Mouse (Mus musculus) stomach, embryonic 15.5 days (tissue): Measurements from ENCODE around the gene Tcte2. TPM values are rescaled to one million over a fixed set of nuclear protein-coding genes. Genes with fewer than 3 reads are reported as not detected.

ENCODE experiments used
- ATAC-seq: fragments of 200-750 bp; cut with Nextera tagmentation; 2 replicates; pipeline ENCODE4 v1.8.0; 2017; ENCODE audit warnings: low read depth, moderate number of reproducible peaks, moderate TSS enrichment; ENCODE audit not compliant: insufficient read depth, low FRiP score
- H3K27ac ChIP-seq: fragments of 300-500 bp; sonication (generic); 2 replicates; pipeline ENCODE4 v1.5.1; 2015; ENCODE audit warnings: mild to moderate bottlenecking, inconsistent platforms
- H3K27me3 ChIP-seq: fragments of 300-500 bp; sonication (generic); replicated peaks from 2 replicates; pipeline ENCODE4 v1.6.1; 2015; ENCODE audit warnings: inconsistent platforms
- H3K36me3 ChIP-seq: fragments of 300-500 bp; sonication (generic); 2 replicates; pipeline ENCODE4 v1.6.1; 2015; ENCODE audit warnings: inconsistent platforms
- H3K4me1 ChIP-seq: fragments of 300-500 bp; sonication (generic); 2 replicates; pipeline ENCODE4 v1.6.1; 2015; ENCODE audit warnings: inconsistent platforms
- H3K4me2 ChIP-seq: fragments of 300-500 bp; sonication (generic); 2 replicates; pipeline ENCODE4 v1.6.1; 2015; ENCODE audit warnings: mild to moderate bottlenecking, inconsistent platforms
- H3K4me3 ChIP-seq: fragments of 300-500 bp; sonication (generic); replicated peaks from 2 replicates; pipeline ENCODE4 v1.5.1; 2015; ENCODE audit warnings: inconsistent platforms
- H3K9ac ChIP-seq: fragments of 300-500 bp; sonication (generic); 2 replicates; pipeline ENCODE4 v1.6.1; 2015; ENCODE audit warnings: inconsistent platforms
- H3K9me3 ChIP-seq: fragments of 300-500 bp; sonication (generic); 2 replicates; pipeline ENCODE4 v1.6.1; 2016; ENCODE audit warnings: inconsistent platforms
- WGBS: fragments of 180-500 bp; shearing (Covaris S2); methylation state at CpG from one replicate; pipeline ENCODE4 v1.1.7; 2015; 5-methylcytosine and 5-hydroxymethylcytosine counted together
- polyA plus RNA-seq: library from polyadenylated mRNA; unstranded; fragments of >200 nt; fragmentation: Nextera tagmentation; extraction: Ambion mirVana; gene quantifications from 2 replicates; pipeline ENCODE4 v1.2.1, GENCODE M21; 2015

Tcte2 gene
- polyA plus RNA-seq, 1 experiment from 2014 or later: 7.4 TPM

GRCm38 (mm10) chr17:13733971-13734370 lies 27.7 kb downstream of the Tcte2 start:
- peak overlapping the region; percentile 16; the same call in 1 of the 2 replicates for H3K27ac ChIP-seq
- 79% methylated on average over 5 of the region's 5 CpGs for WGBS
- ATAC-seq: no peak

GRCm38 (mm10) chr17:13732685-13733084 lies 28.9 kb downstream of the Tcte2 start:
- no peak overlapping the region for H3K9ac ChIP-seq
- no peaks in the 10 kb centered on the region for H3K9me3 ChIP-seq
- no peak overlapping the region for H3K4me2 ChIP-seq
- no peaks in the 10 kb centered on the region for H3K36me3 ChIP-seq
- no peak overlapping the region for H3K4me3 ChIP-seq
- peaks cover 6% of the 10 kb centered on the region; the same call in 1 of the 2 replicates for H3K4me1 ChIP-seq
- H3K27me3 ChIP-seq: no peaks in the 10 kb centered on the region
- peak; percentile 61; the same call in 1 of the 2 replicates for ATAC-seq
- peak overlapping the region; percentile 64 for H3K27ac ChIP-seq
- 40% methylated on average over 8 of the region's 8 CpGs for WGBS

More at GRCm38 (mm10) chr17:13733971-13734370, 27.7 kb downstream of the Tcte2 start:
- Histone ChIP-seq H3K4me3 (no peak overlapping the region), H3K9me3 (no peaks in the 10 kb centered on the region), H3K4me2 (no peak overlapping the region), H3K9ac (no peak overlapping the region), H3K27me3 (no peaks in the 10 kb centered on the region), H3K4me1 (peaks cover 6% of the 10 kb centered on the region; the same call in 1 of the 2 replicates), H3K36me3 (no peaks in the 10 kb centered on the region)

GRCm38 (mm10) chr17:13731727-13732112 lies 29.9 kb downstream of the Tcte2 start:
- H3K27ac ChIP-seq: no peak overlapping the region
- H3K9ac ChIP-seq: no peak overlapping the region
- no peak overlapping the region for H3K4me2 ChIP-seq
- H3K36me3 ChIP-seq: no peaks in the 10 kb centered on the region
- ATAC-seq: no peak
- no peak overlapping the region for H3K4me3 ChIP-seq
- H3K4me1 ChIP-seq: 0 out of 2 replicates have a peak, but pooled peaks cover 3% of the 10 kb centered on the region
- H3K27me3 ChIP-seq: no peaks in the 10 kb centered on the region
- WGBS: 52% methylated on average over 4 of the region's 4 CpGs
- H3K9me3 ChIP-seq: no peaks in the 10 kb centered on the region

GRCm38 (mm10) chr17:13730980-13731726 lies 30.5 kb downstream of the Tcte2 start:
- H3K9me3 ChIP-seq: no peaks in the 10 kb centered on the region
- 87% methylated on average over 6 of the region's 6 CpGs for WGBS
- no peak for ATAC-seq
- no peaks in the 10 kb centered on the region for H3K36me3 ChIP-seq
- H3K9ac ChIP-seq: no peak overlapping the region
- no peak overlapping the region for H3K27ac ChIP-seq
- no peak overlapping the region for H3K4me3 ChIP-seq
- H3K27me3 ChIP-seq: no peaks in the 10 kb centered on the region
- H3K4me2 ChIP-seq: no peak overlapping the region
- H3K4me1 ChIP-seq: 0 out of 2 replicates have a peak, but pooled peaks cover 3% of the 10 kb centered on the region

GRCm38 (mm10) chr17:13726832-13727355 lies 34.7 kb downstream of the Tcte2 start:
- H3K9ac ChIP-seq: no peak overlapping the region
- H3K4me1 ChIP-seq: no peaks in the 10 kb centered on the region
- 86% methylated on average over 8 of the region's 8 CpGs for WGBS
- H3K27ac ChIP-seq: no peak overlapping the region
- H3K9me3 ChIP-seq: no peaks in the 10 kb centered on the region
- H3K4me2 ChIP-seq: no peak overlapping the region
- no peaks in the 10 kb centered on the region for H3K36me3 ChIP-seq
- no peak for ATAC-seq
- H3K27me3 ChIP-seq: no peaks in the 10 kb centered on the region
- H3K4me3 ChIP-seq: no peak overlapping the region

GRCm38 (mm10) chr17:13725004-13725550 lies 36.5 kb downstream of the Tcte2 start:
- Histone ChIP-seq H3K36me3 (no peaks in the 10 kb centered on the region), H3K9ac (no peak overlapping the region), H3K4me1 (no peaks in the 10 kb centered on the region), H3K4me3 (no peak overlapping the region), H3K9me3 (no peaks in the 10 kb centered on the region), H3K27me3 (no peaks in the 10 kb centered on the region), H3K27ac (no peak overlapping the region), H3K4me2 (no peak overlapping the region)
- 45% methylated on average over 4 of the region's 4 CpGs for WGBS
- no peak for ATAC-seq

GRCm38 (mm10) chr17:13722434-13722833 lies 39.2 kb downstream of the Tcte2 start:
- H3K27ac ChIP-seq: no peak overlapping the region
- 78% methylated on average over 2 of the region's 2 CpGs for WGBS

GRCm38 (mm10) chr17:13721372-13721771 lies 40.3 kb downstream of the Tcte2 start:
- Histone ChIP-seq H3K9ac (no peak overlapping the region), H3K4me2 (no peak overlapping the region), H3K4me3 (no peak overlapping the region), H3K4me1 (0 out of 2 replicates have a peak, but pooled peaks cover 2% of the 10 kb centered on the region), H3K9me3 (no peaks in the 10 kb centered on the region), H3K27ac (no peak overlapping the region), H3K36me3 (no peaks in the 10 kb centered on the region), H3K27me3 (no peaks in the 10 kb centered on the region)
- ATAC-seq: no peak
- WGBS: 70% methylated on average over 2 of the region's 2 CpGs

More at GRCm38 (mm10) chr17:13722434-13722833, 39.2 kb downstream of the Tcte2 start:
- Histone ChIP-seq H3K36me3 (no peaks in the 10 kb centered on the region), H3K9ac (no peak overlapping the region), H3K4me2 (no peak overlapping the region), H3K27me3 (no peaks in the 10 kb centered on the region), H3K4me1 (no peaks in the 10 kb centered on the region), H3K4me3 (no peak overlapping the region), H3K9me3 (no peaks in the 10 kb centered on the region)
- ATAC-seq: no peak

- no peak overlapping the region for H3K27ac ChIP-seq
- 89% methylated on average over 5 of the region's 5 CpGs for WGBS
- H3K9me3 ChIP-seq: no peaks in the 10 kb centered on the region
- H3K4me3 ChIP-seq: no peak overlapping the region
- 0 out of 2 replicates have a peak, but pooled peaks cover 6% of the 10 kb centered on the region for H3K4me1 ChIP-seq
- ATAC-seq: no peak
- no peaks in the 10 kb centered on the region for H3K27me3 ChIP-seq
- no peak overlapping the region for H3K9ac ChIP-seq
- H3K36me3 ChIP-seq: no peaks in the 10 kb centered on the region
- no peak overlapping the region for H3K4me2 ChIP-seq
These were observed 41.4 kb downstream of the Tcte2 start for GRCm38 (mm10) chr17:13720187-13720586.

- Histone ChIP-seq H3K27me3 (no peaks in the 10 kb centered on the region), H3K4me3 (no peak overlapping the region), H3K9me3 (no peaks in the 10 kb centered on the region), H3K36me3 (no peaks in the 10 kb centered on the region), H3K9ac (no peak overlapping the region), H3K4me2 (no peak overlapping the region), H3K27ac (no peak overlapping the region), H3K4me1 (0 out of 2 replicates have a peak, but pooled peaks cover 7% of the 10 kb centered on the region)
- WGBS: 75% methylated on average over 11 of the region's 11 CpGs
- no peak for ATAC-seq
These were observed 44.2 kb downstream of the Tcte2 start for GRCm38 (mm10) chr17:13717428-13717827.

GRCm38 (mm10) chr17:13716336-13716735 lies 45.3 kb downstream of the Tcte2 start:
- no peak overlapping the region for H3K4me2 ChIP-seq
- H3K27me3 ChIP-seq: no peaks in the 10 kb centered on the region
- H3K4me3 ChIP-seq: no peak overlapping the region
- no peaks in the 10 kb centered on the region for H3K9me3 ChIP-seq
- no peaks in the 10 kb centered on the region for H3K36me3 ChIP-seq
- H3K4me1 ChIP-seq: 0 out of 2 replicates have a peak, but pooled peaks cover 7% of the 10 kb centered on the region
- WGBS: 69% methylated on average over 6 of the region's 6 CpGs
- H3K27ac ChIP-seq: no peak overlapping the region
- H3K9ac ChIP-seq: no peak overlapping the region
- no peak for ATAC-seq

- no peak overlapping the region for H3K4me3 ChIP-seq
- H3K4me1 ChIP-seq: 0 out of 2 replicates have a peak, but pooled peaks cover 7% of the 10 kb centered on the region
- no peak for ATAC-seq
- 70% methylated on average over 9 of the region's 9 CpGs for WGBS
- H3K27ac ChIP-seq: no peak overlapping the region
- H3K27me3 ChIP-seq: no peaks in the 10 kb centered on the region
- no peaks in the 10 kb centered on the region for H3K9me3 ChIP-seq
- H3K9ac ChIP-seq: no peak overlapping the region
- H3K36me3 ChIP-seq: no peaks in the 10 kb centered on the region
- H3K4me2 ChIP-seq: no peak overlapping the region
These were observed 46.1 kb downstream of the Tcte2 start for GRCm38 (mm10) chr17:13715511-13715910.
